Mouse (Mus musculus): ENCODE data around the gene Fat1.

Gene Fat1

DNA sequence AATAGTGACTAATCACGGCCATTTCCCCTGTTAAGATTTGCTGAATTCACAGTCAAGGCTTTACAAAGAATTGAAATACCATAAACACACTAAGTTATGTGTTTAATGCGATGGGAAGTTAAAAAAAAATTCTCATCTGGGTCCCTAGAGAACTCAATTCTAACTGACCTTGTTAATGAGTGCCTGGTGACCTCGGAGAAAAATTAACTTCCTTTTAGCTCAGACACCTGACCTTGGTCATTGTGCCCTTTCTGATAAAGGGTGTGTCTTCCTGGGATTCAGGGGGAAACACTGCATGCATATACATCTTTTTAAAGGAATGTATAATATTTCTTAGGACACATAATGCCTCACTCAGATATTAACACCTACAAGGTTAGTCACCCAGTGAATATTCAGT is 68.8 kb downstream of the Fat1 start:
- no peak for DNase-seq (ENCODE audit: low spot score in 2 of 2)

GRCm38 (mm10) chr8:45010685-45011084 is 75.4 kb downstream of the Fat1 start:
- no peak for DNase-seq (ENCODE audit: low spot score in 2 of 2)

DNA sequence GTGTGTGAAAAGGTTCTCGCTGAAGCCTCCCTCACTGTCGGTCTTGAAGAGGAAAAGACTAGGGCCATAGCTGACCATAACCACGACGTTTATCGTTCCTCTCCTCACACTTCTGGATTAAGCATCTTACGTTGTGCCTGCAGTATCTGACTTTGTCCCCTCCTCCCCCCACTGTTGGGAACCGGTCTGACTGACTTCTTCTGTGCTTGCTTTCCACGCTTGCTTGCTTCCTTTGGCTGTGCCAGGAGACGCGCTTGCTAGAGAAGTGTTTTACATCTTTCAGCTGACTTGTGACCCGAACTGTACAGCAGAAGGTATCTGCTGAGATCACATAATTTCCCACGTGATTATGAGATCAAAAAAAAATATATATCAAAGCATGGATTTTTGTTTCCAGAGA is 76.5 kb downstream of the Fat1 start:
- DNase-seq (ENCODE audit: low spot score in 2 of 2): no peak

DNA sequence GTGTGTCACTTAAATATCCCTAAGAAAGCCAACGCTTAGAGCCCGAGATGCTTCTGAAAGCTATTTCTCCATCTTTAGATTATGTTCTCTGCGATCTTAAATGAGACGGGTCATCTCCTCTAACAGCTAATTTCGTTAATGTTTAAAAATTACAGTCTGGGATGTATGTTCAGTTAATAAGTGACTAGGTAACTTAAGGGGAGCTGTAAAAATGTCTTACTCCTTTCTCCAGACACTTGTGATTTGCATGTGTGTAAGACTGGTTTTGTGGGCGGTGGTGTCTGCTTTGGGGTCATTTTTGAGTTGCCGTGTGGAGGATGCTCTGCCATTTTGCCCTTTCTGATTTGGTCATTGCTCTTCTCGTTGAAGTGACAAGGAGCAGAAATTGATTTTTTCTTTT is 78.6 kb downstream of the Fat1 start:
- no peak for DNase-seq (ENCODE audit: low spot score in 2 of 2)

DNA sequence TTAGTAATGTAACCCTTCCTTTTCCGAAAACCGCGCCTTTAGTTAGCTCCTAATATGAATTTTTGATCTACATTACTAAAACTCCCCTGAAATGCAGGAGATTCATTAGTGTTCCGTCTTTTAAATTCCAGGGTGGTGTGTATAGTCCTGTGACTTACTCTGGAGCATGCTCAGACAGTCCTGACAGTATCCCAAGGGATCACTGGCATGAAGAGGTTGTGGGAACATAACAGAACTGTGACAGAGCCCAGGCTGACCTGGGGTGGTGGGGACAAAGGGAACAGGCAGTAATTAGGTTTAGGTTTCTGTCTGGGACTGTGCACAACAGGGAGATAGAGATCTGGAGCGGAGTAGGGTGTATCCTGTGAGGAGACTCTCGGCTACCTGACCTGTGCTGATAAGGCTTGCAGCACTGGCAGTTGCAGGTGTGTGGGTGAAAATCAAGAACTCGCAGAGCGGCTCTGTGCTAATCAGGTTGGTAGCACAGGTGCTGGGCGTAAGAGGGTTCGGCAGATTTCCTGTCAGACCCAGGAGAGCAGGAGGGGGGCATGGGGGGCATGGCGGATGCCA is 79.3 kb downstream of the Fat1 start:
- DNase-seq (ENCODE audit: low spot score in 2 of 2): no peak

DNA sequence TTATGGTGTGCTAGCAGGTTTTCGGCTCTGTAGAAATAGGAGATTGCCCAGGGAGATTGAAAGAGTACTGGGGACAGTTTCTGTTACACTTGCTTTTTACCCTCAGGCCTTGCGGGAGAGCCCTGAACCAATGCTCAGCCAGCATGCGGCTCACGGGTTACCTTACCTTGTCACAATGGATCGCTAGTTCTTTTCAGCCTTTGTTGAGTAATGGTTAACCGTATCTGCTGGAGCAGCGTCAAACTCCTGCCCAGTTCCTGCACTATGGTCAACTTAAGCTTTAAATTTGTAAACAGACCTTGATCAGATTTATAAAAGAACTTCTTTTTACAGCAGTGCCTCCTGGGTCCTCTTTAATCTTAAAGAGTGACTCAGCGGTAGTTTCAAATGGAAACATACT is 80.6 kb downstream of the Fat1 start:
- no peak for DNase-seq (ENCODE audit: low spot score in 2 of 2)

GRCm38 (mm10) chr8:45019241-45019640 is 84.0 kb downstream of the Fat1 start:
- DNase-seq (ENCODE audit: low spot score in 2 of 2): no peak

- no peak for DNase-seq (ENCODE audit: low spot score in 2 of 2)
These were observed 85.9 kb downstream of the Fat1 start for GRCm38 (mm10) chr8:45021171-45021570.

GRCm38 (mm10) chr8:45021911-45022665 is 86.8 kb downstream of the Fat1 start:
- DNase-seq (ENCODE audit: low spot score in 2 of 2): peak; percentile 45 to 55

- no peak for DNase-seq (ENCODE audit: low spot score in 2 of 2)
These were observed 92.8 kb downstream of the Fat1 start for GRCm38 (mm10) chr8:45028081-45028497.

GRCm38 (mm10) chr8:45038350-45038749 is 103.1 kb downstream of the Fat1 start:
- DNase-seq (ENCODE audit: low spot score in 2 of 2): no peak

DNA sequence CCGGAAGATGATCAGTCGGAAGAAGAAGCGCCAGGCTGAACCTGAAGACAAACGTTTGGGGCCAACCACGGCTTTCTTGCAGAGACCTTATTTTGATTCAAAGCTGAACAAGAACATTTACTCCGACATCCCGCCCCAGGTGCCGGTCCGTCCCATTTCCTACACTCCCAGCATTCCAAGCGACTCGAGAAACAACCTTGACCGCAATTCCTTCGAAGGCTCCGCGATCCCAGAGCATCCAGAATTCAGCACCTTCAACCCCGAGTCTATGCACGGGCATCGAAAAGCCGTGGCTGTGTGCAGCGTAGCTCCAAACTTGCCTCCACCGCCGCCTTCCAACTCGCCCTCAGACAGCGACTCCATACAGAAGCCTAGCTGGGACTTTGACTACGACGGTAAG is 108.9 kb downstream of the Fat1 start:
- DNase-seq (ENCODE audit: low spot score in 2 of 2): no peak

DNA sequence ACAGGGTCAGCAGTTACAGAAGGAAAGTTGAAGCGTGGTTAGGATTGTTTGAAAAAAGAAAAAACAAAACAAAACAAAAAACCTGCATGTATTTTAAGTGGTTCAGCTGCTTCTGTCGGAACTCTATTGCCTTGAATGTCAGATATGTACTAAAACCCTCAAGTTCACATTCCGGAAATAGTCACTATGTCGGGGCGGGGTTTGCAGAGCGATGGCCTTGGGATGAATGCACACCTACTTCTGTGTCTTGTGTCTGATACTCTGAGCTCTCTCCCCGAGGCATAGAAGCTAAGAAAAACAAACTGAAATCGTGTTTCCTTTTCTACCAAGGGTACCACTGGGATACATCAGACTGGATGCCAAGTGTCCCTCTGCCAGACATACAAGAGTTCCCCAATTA is 115.2 kb downstream of the Fat1 start:
- DNase-seq (ENCODE audit: low spot score in 2 of 2): no peak

DNA sequence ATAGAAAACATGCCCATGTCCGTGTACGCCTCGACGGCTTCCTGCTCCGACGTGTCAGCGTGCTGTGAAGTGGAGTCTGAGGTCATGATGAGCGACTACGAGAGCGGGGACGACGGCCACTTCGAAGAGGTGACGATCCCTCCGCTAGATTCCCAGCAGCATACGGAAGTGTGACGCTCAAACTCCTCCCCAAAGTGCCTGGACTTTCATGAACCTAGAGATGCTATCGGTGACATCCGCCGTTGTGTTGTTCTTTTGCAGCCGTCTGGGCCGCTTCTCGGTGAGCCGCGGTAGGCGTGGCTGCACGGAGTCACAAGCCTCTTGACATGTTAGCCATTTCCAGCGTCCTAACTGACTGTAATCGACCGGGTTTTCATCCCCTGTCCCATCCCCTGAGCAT is 116.0 kb downstream of the Fat1 start:
- DNase-seq (ENCODE audit: low spot score in 2 of 2): no peak

GRCm38 (mm10) chr8:45052205-45052604 is 117.0 kb downstream of the Fat1 start:
- no peak for DNase-seq (ENCODE audit: low spot score in 2 of 2)

- no peak for DNase-seq (ENCODE audit: low spot score in 2 of 2)
These were observed 117.4 kb downstream of the Fat1 start for GRCm38 (mm10) chr8:45052618-45053017.

- no peak for DNase-seq (ENCODE audit: low spot score in 2 of 2)
These were observed 120.3 kb downstream of the Fat1 start for GRCm38 (mm10) chr8:45055500-45055899.

DNA sequence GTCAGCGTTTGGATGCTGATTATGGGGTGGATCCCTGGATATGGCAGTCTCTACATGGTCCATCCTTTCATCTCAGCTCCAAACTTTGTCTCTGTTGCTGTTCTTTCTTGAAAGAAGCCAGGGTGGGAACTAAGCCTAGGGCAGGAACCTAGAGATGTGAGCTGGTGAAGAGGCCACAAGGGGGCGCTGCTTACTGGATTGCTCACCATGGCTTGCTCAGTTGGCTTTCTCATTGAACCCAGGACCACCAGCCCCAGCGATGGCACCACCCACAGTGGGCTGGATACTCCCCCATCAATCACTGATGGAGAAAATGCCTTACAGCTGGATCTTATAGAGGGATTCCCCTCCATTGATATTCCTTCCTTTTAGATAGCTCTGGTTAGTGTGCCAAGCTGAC is 121.6 kb downstream of the Fat1 start:
- DNase-seq (ENCODE audit: low spot score in 2 of 2): no peak

GRCm38 (mm10) chr8:45060083-45060482 is 124.8 kb downstream of the Fat1 start:
- DNase-seq (ENCODE audit: low spot score in 2 of 2): no peak

GRCm38 (mm10) chr8:45062311-45062710 is 127.1 kb downstream of the Fat1 start:
- no peak for DNase-seq (ENCODE audit: low spot score in 2 of 2)

DNA sequence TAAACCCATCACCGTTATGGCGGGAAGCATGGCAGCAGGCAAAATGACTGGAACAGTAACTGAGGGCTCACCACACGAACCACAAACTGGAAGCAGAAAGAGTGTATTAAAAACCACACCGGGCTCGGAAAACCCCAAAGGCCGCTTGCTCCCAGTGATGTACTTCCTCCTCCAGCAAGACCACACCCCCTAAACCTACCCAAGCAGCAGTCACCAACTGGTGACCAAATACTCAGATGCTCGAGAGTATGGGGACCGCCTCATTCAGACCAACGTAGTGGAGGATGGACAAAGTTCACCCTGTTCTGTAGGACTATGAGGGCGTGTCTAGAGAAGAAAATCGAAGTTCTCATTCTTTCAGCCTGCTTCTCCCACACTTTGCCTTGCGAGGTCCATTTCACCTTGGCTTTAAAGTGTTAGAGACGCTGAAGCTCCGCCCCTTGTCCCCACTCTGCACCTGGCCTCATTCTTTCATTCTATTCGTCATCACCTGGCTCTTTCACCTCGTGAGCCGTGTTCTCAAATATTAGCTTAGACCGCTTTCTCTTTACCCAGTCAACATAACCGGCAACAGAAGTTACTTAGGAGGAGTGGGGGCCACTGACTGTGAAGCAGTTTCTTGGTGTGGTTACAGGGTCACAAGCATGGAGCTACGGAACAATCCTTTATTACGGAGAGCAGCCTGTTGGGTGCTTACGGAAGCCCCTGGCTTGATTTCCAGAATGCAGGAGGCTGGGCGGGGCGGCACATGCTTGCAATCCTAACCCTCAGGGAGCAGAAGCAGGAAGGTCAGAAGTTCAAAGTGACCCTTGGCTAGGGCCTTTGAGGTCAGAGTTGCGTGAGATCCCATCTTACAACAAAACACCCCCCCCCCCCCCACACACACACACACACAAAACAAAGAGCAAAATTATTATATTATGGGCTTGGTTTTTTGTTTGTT is 128.0 kb downstream of the Fat1 start:
- no peak for DNase-seq (ENCODE audit: low spot score in 2 of 2)

DNA sequence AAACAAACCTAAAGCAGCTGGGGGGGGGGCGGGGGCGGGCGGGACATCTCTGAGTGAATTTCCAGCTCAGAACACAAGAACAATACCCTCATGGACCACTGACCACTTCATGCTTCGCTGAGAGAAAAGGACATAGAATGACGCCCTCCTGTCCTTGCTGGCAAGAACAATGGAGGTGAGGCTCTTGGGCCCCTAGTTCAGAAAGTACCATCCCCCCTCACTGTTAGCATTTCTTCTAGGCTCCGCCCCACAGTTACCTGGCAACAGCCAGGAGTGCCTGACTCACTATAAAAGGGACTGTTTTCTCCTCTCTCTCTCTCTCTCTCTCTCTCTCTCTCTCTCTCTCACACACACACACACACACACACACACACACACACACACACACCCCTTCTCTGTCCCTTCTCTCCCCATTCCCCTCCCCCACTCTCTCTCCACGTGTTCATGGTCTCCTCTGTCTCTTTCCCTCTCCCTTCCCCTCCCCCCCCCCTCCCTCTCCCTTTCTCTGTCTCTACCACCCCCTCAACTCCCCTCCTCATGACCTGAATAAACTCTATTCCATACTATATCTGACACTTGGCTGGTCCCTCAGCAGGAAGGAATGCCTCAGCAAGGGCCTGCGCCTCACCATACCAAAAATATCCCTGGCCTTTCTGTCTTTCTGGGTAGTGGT is 129.1 kb downstream of the Fat1 start:
- no peak for DNase-seq (ENCODE audit: low spot score in 2 of 2)

Data from frontal cortex, postnatal 10 days (tissue).